Mouse (Mus musculus) cerebellum, adult 11 months (tissue): ENCODE results near the gene Gm10217.

Source experiments
- DNase-seq: peaks from one replicate; pipeline ENCODE4 v3.0.0; 2022

The Gm10217 gene

GRCm38 (mm10) chr8:9863951-9864350 is at the start of gene Gm10217:
Gene Gm10217, plus strand, starts transcription at chr8:9864251.
- no peak for DNase-seq

GRCm38 (mm10) chr8:9824770-9825169 is 39.3 kb upstream of the Gm10217 start:
- DNase-seq: no peak

- DNase-seq: no peak
Observed at GRCm38 (mm10) chr8:9840257-9840656, 23.8 kb upstream of the Gm10217 start.

GRCm38 (mm10) chr8:9859286-9859685 is 4.8 kb upstream of the Gm10217 start:
- DNase-seq: no peak

GRCm38 (mm10) chr8:9860539-9861203 is 3.4 kb upstream of the Gm10217 start:
- no peak for DNase-seq

- DNase-seq: no peak
Observed at GRCm38 (mm10) chr8:9865150-9865549, 1.1 kb downstream of the Gm10217 start.

- no peak for DNase-seq
Observed at GRCm38 (mm10) chr8:9868094-9868493, 4.0 kb downstream of the Gm10217 start.

GRCm38 (mm10) chr8:9876241-9876640 is 12.2 kb downstream of the Gm10217 start:
- DNase-seq: no peak

GRCm38 (mm10) chr8:9879921-9880320 is 15.9 kb downstream of the Gm10217 start:
- DNase-seq: no peak

GRCm38 (mm10) chr8:9886714-9887113 is 22.7 kb downstream of the Gm10217 start:
- DNase-seq: no peak

- DNase-seq: no peak
Observed at GRCm38 (mm10) chr8:9899199-9899598, 35.1 kb downstream of the Gm10217 start.

- DNase-seq: no peak
Observed at GRCm38 (mm10) chr8:9899673-9900072, 35.6 kb downstream of the Gm10217 start.
